Mouse (Mus musculus) adrenal gland, postnatal 25 days (tissue): ENCODE measurements around the gene Cherp. TPM values are rescaled to one million over a fixed set of nuclear protein-coding genes. Genes with fewer than 3 reads are reported as not detected.

ENCODE experiments used
- DNase-seq: peaks from one replicate; pipeline ENCODE4 v3.0.0; 2021; ENCODE audit warnings: mixed read lengths
- microRNA-seq, 2 experiments: library from miRNA; unstranded; fragments of <30 nt; microRNA quantifications; one replicate each; pipeline ENCODE4 v1.2.0; 2021
- total RNA-seq: library from RNA; stranded (reverse); gene quantifications from 2 replicates; pipeline ENCODE4 v1.2.3, GENCODE M21; 2021

The Cherp gene
- total RNA-seq, 1 experiment from 2014 or later = 76.4 TPM

- DNase-seq = no peak
These were observed 61.2 kb downstream of the Cherp start for GRCm38 (mm10) chr8:72413839-72414238.

Small RNAs within 50 kb of the gene (microRNA-seq; reads per million reads assigned to microRNA genes)
- gene Mir7068 = 1.4 reads per million in 2 experiments

Other genes with a start within 250 kb of the Cherp start
- gene Ap1m1, start 235.2 kb downstream of the Cherp start, total RNA-seq = 66.7 and 68.8 TPM in 2 replicates
- 19.3 and 27.3 TPM in 2 replicates for gene Gm10282, start 170.0 kb downstream of the Cherp start, total RNA-seq
- 37.5 and 38.2 TPM in 2 replicates for gene Klf2, start 156.2 kb downstream of the Cherp start, total RNA-seq
- gene Eps15l1, start 53.8 kb downstream of the Cherp start, total RNA-seq = 60.5 and 64.2 TPM in 2 replicates
- 2.4 and 3.6 TPM in 2 replicates for gene Calr3, start 31.4 kb downstream of the Cherp start, total RNA-seq
- gene 1700030K09Rik, start 31.3 kb downstream of the Cherp start, total RNA-seq = 9.1 and 10.6 TPM in 2 replicates
- gene Slc35e1, start 17.4 kb upstream of the Cherp start, total RNA-seq = 36.2 and 37.2 TPM in 2 replicates
- gene Med26, start 73.0 kb upstream of the Cherp start, total RNA-seq = 9.2 and 10.0 TPM in 2 replicates
- gene Smim7, start 95.9 kb upstream of the Cherp start, total RNA-seq = 103 and 131 TPM in 2 replicates
- 7.5 and 11.7 TPM in 2 replicates for gene Tmem38a, start 96.8 kb upstream of the Cherp start, total RNA-seq
- gene Nwd1, start 171.5 kb upstream of the Cherp start, total RNA-seq = 0.21 and 0.33 TPM in 2 replicates
- gene Sin3b, start 248.1 kb upstream of the Cherp start, total RNA-seq = 215 and 274 TPM in 2 replicates